Mouse (Mus musculus) urinary bladder, postnatal 4 days (tissue): ENCODE data around the gene Pou6f1.
"Not testable (repeated sequence)": the region's sequence is repeated elsewhere in the genome, so short reads cannot be mapped to it uniquely, and the experiment has no call there.

ENCODE experiments used
- DNase-seq, 2 experiments: peaks; one replicate each; pipeline ENCODE4 v3.0.0; 2021 to 2022; ENCODE audit warnings: low spot score in 2 of 2

The Pou6f1 gene

DNA sequence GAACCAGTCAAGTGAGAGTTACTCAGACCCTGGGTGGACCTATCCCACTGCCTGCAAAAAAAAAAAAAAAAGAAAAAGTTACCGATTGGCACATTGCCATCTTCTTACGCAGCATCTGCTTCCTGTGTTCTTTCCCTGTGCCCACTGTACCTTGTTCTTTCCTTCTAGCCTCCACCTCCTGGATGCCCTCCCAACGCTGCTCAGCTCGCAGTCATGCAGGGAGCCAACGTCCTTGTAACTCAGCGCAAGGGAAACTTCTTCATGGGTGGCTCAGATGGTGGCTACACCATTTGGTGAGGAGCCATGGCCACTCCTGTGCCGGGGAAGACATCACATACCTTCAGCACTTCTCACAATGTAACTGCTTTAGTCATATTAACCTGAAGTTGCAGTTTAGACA is 19.4 kb upstream of the Pou6f1 start:
- no peak for DNase-seq

DNA sequence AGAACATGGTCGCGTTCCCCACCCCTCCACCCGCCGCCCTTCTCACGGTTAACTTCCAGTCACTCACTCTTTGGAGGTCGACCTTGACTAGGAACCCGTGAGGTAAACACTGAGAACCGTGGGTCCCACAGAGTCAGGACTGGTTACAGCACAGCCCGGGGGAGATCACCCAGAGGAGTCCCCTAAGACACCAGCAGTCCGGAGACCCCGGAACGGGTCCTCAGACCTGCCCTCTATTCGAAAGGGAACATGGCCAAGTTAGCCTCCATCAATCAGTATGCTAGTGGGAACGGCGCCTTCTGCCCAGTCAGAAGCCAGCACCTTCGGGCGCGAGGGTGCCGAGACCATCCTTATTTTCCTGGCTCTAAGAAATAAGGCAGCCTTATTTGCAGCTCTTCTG is 16.4 kb upstream of the Pou6f1 start:
- no peak for DNase-seq

DNA sequence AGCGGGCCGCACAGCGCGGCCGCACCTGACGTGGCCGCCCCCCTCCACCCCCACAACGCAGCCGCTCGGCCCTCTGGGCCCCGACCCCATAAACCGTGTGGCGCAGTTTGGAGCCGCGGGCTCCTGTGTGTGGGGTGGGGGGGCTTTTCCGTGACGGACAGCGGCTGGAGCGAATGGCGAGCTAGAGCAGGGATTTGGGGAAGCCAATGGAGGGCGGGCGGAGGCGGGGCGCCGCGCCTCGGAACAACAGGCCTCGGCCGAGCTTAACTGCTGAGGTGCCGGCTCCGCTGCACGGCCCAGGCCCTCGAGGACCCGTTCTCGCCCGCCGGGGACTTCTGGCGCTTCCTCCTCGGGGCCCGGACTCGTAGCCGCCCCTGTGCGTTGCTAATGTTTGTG is 16.0 kb upstream of the Pou6f1 start:
- peak; percentile 87 to 94 for DNase-seq

DNA sequence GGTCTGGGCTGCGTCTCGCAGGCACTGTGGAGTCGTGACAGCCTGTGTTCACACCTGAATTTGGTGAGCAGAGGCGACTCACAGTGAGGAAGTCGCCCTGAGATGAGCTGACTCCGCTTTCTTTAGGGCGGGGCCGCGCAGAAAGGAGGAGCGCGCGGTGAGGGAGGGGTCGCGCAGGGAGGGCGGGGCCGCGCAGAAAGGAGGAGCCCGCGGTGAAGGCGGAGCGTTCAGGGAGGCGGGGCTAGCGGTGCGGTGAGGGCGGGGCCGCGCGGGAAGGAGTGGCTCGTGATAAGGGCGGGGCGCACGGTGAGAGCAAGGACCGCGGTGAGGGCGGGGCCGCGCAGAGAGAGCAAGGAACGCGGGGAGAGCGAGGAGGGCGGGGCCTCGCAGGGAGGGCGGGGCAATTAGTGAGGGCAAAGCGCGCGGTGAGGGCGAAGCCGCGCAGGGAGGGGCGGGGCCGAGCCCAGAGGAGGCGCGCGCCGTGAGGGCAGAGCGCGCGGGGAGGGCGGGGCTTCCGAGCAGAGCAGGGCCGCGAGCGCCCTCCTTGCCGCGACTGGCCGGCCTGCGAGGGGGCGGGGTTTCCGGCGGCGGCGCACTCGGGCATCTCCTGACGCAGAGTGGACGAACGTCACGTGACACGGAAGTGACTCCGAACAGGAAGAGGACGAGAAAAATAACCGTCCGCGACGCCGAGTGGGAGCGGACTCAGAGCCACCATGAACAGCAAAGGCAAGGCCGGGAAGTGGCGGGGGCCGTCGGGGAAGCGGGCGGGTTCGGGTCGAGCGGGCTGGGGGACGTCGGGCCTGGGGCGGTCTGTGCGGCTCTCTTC is 15.4 kb upstream of the Pou6f1 start, which contains the start of gene Dazap2:
TSS of gene Dazap2 (plus strand) at position 354 of the 829 bp plus-strand sequence.
- DNase-seq = peak; percentile 98 to 99

DNA sequence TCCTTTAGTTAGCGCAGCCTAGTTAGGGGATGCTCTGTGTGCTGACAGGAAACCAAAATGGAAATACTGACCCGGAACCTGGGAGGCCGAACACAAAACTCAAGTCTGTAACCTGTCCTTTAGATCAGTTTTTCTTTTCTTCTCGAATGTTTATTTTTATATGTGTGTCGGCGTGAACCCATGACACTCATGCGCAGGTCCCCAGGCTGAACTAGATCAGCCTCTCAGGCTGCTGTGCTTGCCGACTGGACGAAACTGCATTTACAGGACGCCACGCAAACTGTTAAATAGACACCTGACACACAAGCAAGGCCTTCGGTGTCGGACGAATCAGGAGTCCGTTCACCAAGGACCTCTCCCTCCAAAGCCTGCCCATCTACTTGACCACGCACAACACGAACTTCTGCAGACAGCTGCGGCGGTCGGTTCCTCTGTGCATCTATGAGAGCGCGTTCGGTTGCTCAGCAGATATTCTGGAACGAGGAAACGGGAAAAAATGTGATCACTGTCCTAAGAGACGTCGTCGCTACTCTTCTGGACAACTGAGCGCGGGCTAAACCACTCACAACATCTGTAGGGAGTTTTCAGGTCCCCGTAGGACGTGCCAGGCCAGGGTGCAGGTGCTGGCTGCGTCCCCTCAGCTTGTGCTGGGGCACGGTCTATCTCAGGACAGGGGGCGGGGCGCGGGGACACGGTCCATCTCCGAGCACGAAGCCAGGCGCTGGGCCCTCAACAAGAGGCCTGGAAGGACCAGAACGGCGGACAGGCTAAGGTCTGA is 14.6 kb upstream of the Pou6f1 start:
- DNase-seq = no peak

DNA sequence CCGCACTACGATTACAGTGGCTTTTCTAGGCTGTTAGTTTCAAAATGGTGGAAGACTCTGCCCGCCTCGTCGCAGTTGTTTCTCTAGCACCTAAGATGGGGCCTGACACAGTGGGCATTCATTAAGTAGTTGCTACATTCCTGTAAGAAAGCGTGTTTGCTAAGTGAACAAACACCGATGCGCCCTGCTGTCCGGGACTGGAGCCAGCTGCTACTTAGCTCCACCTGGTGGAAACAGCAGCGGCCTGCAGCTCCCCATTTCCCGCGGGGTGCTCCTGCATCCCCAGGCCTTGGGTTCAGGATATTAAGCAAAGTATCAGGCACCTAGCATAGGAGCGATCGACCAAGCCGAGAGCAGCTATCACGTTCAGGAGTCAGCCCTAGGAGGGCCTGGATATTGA is 13.8 kb upstream of the Pou6f1 start:
- peak; percentile 69 to 84 for DNase-seq

DNA sequence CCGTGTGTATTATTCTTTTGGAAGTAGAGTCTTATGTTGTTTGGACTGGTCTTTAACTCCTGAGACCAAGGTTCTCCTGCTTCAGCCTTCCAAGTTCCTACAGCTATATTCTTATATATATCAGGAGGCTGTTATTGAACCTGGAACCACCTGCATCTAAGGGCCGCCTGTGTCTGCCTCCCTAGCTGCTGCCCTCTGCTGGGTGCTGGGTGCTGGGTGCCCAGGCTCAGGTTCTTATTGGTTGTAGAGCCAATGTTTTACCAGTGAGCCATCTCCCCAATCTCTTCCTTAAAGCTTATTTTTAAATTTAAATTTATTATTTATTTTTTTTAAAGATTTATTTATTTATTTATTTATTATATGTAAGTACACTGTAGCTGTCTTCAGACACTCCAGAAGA is 12.6 kb upstream of the Pou6f1 start:
- no peak for DNase-seq

DNA sequence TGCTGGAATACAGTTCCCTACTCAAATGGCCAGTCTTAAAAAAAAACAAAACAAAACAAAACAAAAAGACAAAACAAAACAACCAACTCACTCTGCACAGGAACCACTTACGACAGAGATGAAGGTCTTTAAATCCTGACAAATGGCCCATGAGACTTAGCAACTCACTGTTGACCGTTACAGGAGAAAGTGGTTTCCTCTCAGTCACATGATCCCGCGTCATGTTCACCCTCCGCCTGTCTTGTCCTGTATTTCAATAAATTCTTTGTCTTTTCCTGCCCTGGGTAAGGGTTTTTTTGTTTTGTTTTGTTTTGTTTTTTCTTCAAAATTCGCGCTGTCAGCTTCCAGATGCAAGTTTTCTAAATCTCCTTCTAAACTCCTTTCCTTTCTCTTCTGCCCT is 12.2 kb upstream of the Pou6f1 start:
- no peak for DNase-seq

DNA sequence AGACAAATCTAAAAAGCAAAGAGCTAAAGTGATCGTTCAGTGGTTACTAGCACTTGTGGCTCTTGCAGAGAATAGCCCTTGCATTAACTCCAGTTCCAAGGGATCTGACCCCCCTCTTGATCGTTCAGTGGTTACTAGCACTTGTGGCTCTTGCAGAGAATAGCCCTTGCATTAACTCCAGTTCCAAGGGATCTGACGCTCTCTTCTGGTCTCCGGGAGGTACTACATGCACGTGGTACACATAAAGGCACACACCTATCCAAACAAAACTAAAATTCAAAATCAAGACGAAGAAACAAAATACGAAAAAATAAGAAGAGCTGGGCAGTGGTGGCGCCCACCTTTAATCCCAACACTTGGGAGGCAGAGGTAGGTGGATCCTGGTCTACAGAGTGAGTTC is 6.9 kb upstream of the Pou6f1 start:
- not testable (repeated sequence) for DNase-seq

DNA sequence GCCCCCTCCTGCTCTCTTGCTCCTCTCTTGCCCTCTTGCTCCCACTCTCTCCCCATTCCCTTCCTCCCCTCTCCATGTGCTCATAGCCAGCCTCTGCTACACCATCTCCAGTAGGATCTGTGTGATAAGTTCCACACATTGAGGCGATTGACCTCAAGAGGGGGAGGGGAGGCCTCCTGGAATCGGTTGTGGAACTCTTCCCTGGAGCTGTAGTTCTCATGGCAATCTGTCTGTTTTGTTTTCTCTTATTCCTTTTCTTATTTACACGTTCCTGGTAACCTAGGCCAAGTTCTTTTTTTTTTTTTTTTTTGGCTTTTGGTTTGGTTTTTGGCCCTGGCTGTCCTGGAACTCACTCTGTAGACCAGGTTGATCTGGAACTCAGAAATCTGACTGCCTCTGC is 1.9 kb upstream of the Pou6f1 start:
- no peak for DNase-seq

DNA sequence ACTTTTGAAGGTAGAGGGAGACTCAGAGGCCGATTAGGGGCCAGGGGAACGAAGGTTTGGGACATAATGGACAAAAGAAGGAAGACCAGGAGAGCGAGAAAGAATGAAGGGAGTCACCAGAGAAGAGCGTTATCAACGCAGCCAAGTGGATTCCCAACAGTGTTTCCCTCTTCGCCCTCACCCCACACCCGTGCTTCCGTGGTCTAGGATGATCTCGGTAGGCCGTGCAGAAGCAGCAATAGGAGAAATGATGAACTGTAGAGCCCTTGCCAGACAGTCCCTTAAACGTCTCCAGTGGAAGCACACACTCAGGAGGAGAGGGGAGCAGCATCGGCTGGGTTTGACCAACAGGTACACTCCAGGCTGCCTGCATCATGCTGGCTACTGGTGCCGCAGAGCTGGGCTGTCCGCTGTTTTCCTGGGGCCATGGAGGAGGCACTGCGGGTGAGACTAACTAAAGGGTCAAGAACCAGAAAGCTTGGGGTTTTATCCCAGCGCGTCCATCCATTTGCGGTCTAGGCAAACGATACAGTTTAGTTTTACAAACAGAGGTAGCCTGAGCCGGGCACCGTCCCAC is 1.0 kb upstream of the Pou6f1 start:
- no peak for DNase-seq

DNA sequence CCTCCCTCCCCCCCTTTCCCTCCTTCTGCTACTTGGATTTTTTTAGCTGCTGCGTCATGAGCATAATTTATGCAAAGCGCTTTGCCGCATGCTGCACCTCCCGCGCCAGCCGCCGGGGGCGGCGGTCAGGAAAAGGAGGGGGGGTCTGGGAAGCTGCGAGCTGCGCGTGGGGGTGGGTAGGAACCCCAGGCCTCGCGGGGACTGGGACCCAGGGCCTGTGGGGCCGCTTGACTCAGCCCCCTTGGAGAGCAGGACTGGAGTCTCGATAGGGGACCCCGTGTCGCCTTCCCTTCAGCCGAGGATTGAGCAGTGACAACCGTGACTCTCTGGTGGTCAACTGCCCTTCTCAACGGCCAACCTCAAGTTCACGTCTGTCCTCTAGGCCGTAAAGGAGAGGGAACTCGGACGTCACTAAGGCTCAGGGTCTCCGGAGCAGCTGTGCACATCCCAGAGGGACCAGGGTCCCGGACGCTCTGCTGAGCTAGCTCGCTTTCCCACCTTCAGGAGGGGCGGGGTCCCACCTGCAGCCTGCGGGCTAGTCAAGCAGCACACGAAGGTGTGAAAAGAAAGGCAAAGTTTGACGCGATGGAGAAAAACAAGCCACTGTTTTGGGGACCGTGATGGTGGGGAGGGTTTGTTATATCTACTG is 387 bp upstream of the Pou6f1 start:
- peak; percentile 68 to 77 for DNase-seq

DNA sequence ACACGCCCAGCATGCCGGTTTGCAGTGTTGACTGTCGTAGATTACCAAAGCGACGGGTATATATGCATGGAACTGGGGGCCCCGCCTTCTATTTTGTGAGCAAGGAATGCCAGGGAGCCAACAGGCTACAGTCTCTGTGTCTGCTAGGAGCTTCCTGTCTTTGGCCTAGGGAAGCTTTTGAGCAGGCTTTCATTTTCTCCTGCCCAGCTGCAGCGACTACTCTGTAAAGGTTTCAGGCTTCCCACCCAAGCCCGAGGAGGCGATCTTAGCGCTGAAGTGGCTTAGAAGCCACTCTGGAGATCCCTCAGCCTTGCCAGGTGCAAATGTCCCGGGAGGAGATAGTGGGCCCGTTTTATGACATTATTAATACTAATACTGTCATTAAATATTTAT is 905 bp downstream of the Pou6f1 start:
- no peak for DNase-seq

DNA sequence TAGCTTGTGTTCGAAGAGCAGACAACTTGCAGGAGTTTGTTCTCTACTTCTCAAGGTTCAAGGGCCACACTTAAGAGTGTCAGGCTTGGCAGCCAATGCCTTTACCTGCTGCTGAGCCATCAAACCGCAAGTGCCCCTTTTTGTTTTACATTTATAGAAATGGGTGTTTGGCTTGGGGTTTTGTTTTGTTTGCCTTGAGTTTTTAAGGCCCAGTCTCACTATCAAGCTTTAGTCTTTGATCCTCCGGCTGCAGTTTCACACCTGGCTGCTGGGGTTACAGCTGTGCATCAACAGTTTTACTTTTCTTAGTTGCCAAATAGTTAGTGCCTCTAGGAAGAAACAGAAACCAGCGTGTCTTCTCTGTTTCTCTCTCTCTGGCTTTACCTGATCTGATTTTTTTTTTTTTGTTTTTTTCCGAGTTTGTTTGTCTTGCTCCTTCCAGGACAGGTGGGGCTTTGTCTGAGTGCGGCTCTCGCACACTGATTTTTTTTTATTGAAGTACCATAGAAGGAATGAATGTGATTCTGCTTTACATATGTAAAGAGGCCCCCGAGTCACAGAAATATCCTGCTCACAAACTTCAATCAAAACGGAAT is 1.4 kb downstream of the Pou6f1 start:
- no peak for DNase-seq

DNA sequence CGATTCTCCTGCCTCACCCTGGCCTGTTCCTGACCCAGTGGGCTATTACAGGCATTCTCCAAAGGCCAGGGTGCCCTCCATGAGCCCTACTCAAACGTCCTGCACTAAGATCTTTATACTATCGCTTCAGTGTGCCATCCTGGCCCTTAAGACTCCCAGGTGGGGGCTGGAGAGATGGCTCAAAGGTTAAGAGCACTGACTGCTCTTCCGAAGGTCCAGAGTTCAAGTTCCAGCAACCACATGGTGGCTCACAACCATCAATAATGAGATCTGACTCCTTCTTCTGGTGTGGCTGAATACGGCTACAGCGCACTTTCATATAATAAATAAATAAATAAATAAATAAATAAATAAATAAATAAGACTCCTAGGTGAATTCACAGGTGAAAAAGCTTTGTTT is 7.0 kb downstream of the Pou6f1 start:
- DNase-seq = no peak

DNA sequence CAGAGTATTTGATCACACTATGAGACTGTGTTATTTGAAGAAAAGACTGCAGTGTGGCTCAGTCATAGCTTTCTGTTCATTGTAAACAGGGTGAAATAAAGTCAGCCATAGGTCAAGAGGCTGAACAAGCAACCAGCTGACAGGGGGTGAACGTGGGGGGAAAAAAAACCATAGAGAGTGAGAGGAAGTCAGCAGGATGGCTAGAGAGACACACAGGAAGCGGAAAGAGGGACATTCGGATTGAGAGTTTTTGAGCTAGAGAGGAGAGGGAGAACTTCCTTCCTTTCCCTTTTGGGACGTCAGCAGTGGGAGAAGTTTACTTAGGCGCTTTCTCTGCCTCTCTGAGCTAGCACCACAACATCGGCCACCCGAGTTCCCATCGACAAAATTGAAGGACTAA is 9.3 kb downstream of the Pou6f1 start:
- DNase-seq = no peak

DNA sequence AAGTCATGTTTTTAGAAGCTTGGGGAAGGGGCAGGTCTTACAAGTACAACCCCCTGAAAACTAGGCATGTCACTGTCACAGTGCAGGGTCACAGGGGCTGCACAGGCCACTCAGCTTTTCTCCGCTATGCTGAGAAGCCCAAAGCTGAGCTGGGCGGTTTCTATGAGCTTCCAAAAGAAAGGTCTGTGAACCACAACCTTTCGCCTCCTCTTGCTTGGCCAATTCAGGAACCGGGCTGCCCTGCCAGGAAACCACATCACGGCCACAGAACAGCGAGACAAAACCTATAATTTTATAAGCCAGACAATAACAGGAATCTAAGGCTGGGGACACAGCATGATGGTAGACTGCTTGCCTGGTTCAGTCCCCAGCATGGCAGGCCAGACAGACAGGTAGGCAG is 11.5 kb downstream of the Pou6f1 start:
- DNase-seq = no peak

DNA sequence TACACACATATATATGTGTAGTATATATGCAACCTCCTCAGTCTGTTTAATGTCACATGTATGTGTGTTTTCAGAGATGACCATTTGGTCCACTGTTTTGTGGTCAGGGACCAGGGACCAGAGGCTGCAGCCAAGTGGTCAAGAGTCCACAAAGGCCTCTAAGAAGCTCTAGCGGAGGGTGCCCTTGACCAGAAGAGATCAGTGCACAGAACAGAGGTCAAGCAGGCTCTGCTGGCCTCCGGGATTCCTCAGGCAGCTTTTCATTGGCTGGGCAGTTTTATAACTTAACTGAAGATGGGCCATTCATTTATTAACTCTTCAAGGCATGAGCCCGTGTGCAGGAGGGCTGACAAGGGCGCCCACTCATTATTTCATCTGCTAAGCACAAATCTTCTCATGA is 12.6 kb downstream of the Pou6f1 start:
- DNase-seq = no peak

DNA sequence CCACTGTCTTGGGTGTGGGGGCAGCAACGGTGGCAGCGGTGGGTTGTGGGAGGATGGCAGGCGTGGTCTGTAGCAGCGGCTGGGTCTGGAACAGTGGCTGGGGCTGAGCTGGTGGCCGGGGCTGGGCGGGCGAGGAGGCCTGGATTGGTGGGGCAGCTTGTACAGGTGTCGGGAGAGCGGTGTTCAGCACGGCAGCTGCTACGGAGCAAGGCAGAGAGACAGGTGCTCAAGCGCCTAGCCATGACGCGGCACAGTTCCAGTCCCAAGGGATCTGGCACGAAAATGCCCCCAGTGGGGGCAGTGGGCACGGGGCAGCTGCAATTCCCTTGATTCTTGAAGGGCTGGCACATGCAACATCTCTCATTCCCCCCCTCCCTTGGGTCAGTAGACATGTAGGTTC is 13.9 kb downstream of the Pou6f1 start:
- DNase-seq = no peak

DNA sequence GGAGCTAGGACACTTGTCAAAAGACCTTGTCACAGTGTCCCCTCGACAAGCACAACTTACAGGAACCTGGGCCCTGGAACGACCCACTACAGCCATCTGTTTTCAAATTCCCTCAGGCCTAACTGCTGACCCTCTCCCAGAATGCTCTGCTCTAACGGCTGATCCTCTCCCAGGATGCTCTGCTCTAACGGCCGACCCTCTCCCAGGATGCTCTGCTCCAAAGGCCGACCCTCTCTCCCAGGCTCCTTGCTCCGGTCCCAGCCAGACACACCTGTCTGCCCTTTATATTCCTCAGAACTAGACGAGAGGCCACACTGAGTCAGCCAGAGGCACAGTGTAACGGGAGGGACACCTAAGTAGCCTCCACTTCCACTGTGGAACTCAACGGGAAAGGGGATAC is 19.7 kb downstream of the Pou6f1 start:
- DNase-seq = no peak

DNA sequence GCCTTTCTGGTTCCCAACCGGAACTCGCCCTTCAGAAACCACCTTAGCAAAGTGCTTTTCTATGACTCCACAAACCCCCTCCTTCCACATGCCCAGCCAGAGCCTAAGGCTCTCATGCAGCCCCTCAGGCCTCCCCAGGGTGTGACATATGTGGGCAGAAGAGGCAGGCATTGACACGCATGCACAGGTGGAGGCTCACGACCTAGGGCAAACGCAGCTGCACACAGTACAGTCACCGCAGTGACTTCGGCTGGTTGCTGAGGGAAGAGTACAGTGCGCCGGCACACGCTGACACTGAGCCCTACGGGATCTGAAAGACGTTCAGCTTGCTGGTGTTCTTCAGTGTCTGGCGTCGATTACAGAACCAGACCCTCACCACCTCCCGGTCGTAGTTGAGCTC is 21.8 kb downstream of the Pou6f1 start:
- no peak for DNase-seq

DNA sequence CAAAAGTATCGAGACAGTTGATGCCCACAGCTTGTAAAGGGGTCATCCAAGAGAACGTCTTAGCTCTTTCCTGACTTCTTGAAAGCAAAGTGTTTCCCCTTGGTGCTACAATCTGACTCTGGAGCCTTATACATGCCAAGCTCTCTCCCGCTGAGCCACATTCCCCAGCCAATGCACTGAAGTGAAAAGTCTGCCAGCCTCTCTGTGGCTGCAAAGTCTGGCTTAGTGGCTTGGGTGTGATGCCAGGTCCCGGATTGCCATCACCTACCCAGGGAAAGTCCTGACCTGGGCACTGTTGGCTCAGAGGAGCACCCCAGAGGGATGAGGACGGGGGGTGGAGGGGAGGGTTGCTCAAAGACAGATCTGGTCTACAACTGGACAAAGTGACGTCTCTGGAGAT is 23.0 kb downstream of the Pou6f1 start:
- DNase-seq = no peak
